Mouse (Mus musculus): ENCODE data around the gene Tbxas1.

DNA sequence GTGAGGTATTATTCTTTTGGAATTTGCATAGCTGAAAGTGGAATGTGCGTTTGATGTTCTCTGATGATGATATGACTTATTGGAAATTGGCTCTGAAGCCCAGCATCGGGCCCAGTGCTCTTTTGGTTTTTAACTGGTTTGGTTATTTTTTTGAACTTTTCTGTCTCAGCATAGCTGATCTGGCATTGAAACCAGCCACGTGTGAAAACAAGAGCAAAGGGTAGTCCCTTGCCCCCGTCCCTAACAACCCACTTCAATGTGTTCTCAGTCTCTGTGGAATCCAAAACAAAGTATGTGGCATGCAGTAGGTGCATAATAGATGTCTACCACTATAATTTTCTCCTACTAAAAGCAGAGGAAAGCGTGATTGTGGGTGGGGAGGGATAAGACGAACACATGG lies 44.9 kb downstream of the Tbxas1 start:
- TF ChIP-seq CTCF (IDR thresholded peaks at IDR 0.05; ENCODE audit: low read depth, low read length) (no peak), POLR2A (IDR thresholded peaks at IDR 0.05; ENCODE audit: extremely low read depth, insufficient read depth, low read length) (no peak)
